Mouse (Mus musculus) lung, postnatal 0 days (tissue): ENCODE results near the gene Ctsz.

Experiments
- CTCF ChIP-seq: IDR thresholded peaks from 2 replicates; pipeline ENCODE4 v1.5.1; 2016; ENCODE audit warnings: antibody characterized with exemption, mild to moderate bottlenecking
- EP300 ChIP-seq: IDR thresholded peaks from 2 replicates; pipeline ENCODE4 v1.6.1; 2016; ENCODE audit warnings: antibody characterized with exemption, mild to moderate bottlenecking, control low read depth

- TF ChIP-seq CTCF (no peak), EP300 (no peak)
Observed at GRCm38 (mm10) chr2:174450353-174450752, 11.5 kb upstream of the Ctsz start, which contains the start of gene Tubb1.
